Mouse (Mus musculus) midbrain, embryonic 13.5 days (tissue): ENCODE results near the gene Krt8. TPM values are rescaled to one million over a fixed set of nuclear protein-coding genes. Genes with fewer than 3 reads are reported as not detected.

Experiments used
- ATAC-seq: fragments of 200-750 bp; cut with Nextera tagmentation; 2 replicates; pipeline ENCODE4 v1.8.0; 2017; ENCODE audit warnings: mild to moderate bottlenecking, moderate TSS enrichment, moderate library complexity
- H3K27ac ChIP-seq: fragments of 300-500 bp; sonication (generic); 2 replicates; pipeline ENCODE4 v1.5.1; 2015; ENCODE audit warnings: inconsistent platforms, mild to moderate bottlenecking, moderate library complexity
- H3K27me3 ChIP-seq: fragments of 300-500 bp; sonication (generic); 2 replicates; pipeline ENCODE4 v1.6.1; 2015; ENCODE audit warnings: mild to moderate bottlenecking, inconsistent platforms
- H3K36me3 ChIP-seq: fragments of 300-500 bp; sonication (generic); 2 replicates; pipeline ENCODE4 v1.6.1; 2015; ENCODE audit warnings: mild to moderate bottlenecking, inconsistent platforms
- H3K4me1 ChIP-seq: fragments of 300-500 bp; sonication (generic); replicated peaks from 2 replicates; pipeline ENCODE4 v1.6.1; 2015; ENCODE audit warnings: inconsistent platforms
- H3K4me2 ChIP-seq: fragments of 300-500 bp; sonication (generic); replicated peaks from 2 replicates; pipeline ENCODE4 v1.6.1; 2015; ENCODE audit warnings: moderate library complexity, mild to moderate bottlenecking, inconsistent platforms
- H3K4me3 ChIP-seq: fragments of 300-500 bp; sonication (generic); replicated peaks from 2 replicates; pipeline ENCODE4 v1.5.1; 2015; ENCODE audit warnings: mild to moderate bottlenecking, inconsistent platforms
- H3K9ac ChIP-seq: fragments of 300-500 bp; sonication (generic); replicated peaks from 2 replicates; pipeline ENCODE4 v1.6.1; 2015; ENCODE audit warnings: mild to moderate bottlenecking, inconsistent platforms
- H3K9me3 ChIP-seq: fragments of 300-500 bp; sonication (generic); 2 replicates; pipeline ENCODE4 v1.6.1; 2016; ENCODE audit warnings: mild to moderate bottlenecking, inconsistent platforms
- WGBS: fragments of 180-500 bp; shearing (Covaris S2); methylation state at CpG from one replicate; pipeline ENCODE4 v1.1.7; 2015; 5-methylcytosine and 5-hydroxymethylcytosine counted together
- polyA plus RNA-seq: library from polyadenylated mRNA; unstranded; fragments of >200 nt; fragmentation: Nextera tagmentation; extraction: Ambion mirVana; gene quantifications from 2 replicates; pipeline ENCODE4 v1.2.1, GENCODE M21; 2015

Gene Krt8
- polyA plus RNA-seq, 1 experiment from 2014 or later = 1.6 TPM

DNA sequence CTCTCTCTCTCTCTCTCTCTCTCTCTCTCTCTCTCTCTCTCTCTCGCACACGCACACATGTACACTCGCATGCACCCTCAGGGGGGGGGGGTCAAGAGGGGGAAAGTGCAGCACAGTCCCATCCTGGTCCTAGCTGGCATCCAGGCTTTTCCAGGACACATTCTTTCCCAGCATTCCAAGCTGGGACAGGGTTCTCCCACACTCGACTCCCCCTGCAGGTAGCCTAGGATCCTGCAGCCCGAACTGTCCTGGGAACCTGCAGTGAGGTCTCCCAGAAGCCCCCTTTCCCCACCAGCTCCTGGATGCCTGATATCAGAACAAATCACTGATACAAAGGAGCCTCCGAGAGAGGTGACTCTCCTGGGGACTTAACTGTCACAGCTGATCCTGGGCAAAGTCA is 33.7 kb downstream of the Krt8 start:
- no peak overlapping the region for H3K9ac ChIP-seq
- no peaks in the 10 kb centered on the region for H3K36me3 ChIP-seq
- H3K4me1 ChIP-seq = 0 out of 2 replicates have a peak, but pooled peaks cover 3% of the 10 kb centered on the region
- no peak overlapping the region for H3K27ac ChIP-seq
- no peaks in the 10 kb centered on the region for H3K9me3 ChIP-seq
- 0 out of 2 replicates have a peak, but pooled peaks cover 4% of the 10 kb centered on the region for H3K27me3 ChIP-seq
- no peak overlapping the region for H3K4me2 ChIP-seq
- H3K4me3 ChIP-seq = no peak overlapping the region
- 0 out of 2 replicates have a peak, but pooled peaks have one; percentile 41 for ATAC-seq
- WGBS = 5% methylated on average over 6 of the region's 6 CpGs

- Histone ChIP-seq H3K27me3 (no peaks in the 10 kb centered on the region), H3K4me3 (no peak overlapping the region), H3K36me3 (no peaks in the 10 kb centered on the region), H3K4me2 (no peak overlapping the region), H3K4me1 (no peaks in the 10 kb centered on the region), H3K27ac (no peak overlapping the region), H3K9me3 (no peaks in the 10 kb centered on the region), H3K9ac (no peak overlapping the region)
- 85% methylated on average over 8 of the region's 8 CpGs for WGBS
- no peak for ATAC-seq
Observed at GRCm38 (mm10) chr15:101966808-101967207, 37.5 kb downstream of the Krt8 start.

GRCm38 (mm10) chr15:101958891-101959290 is 45.4 kb downstream of the Krt8 start:
- no peak overlapping the region for H3K4me3 ChIP-seq

DNA sequence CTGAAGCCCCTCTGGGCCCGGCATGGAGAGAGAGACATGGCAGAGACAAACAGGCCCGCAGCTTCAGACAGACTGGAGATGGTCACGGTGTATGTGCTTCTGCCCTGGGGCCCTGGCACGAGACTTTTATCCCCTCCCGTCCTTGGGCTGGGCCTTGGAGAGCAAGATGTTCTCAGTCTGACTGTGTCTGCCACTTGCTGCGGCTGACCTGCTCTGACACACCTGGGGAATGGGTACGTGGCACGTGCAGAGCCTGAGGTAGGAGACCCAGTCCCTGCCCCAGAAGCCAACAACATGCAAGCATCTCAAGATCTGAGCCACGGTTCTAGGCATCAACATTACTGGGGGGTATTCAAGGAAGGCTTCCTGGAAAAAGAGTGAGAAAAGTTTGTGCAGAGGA is 50.1 kb downstream of the Krt8 start, which contains the start of gene Krt78:
Gene Krt78, minus strand, starts transcription at position 101 of the 400 bp plus-strand sequence.
- no peak for ATAC-seq
- H3K4me3 ChIP-seq = no peak within 1 kb of the TSS
- no peaks in the 10 kb centered on the region for H3K27me3 ChIP-seq
- no peak within 1 kb of the TSS for H3K4me2 ChIP-seq
- H3K4me1 ChIP-seq = no peaks in the 10 kb centered on the region
- no peaks in the 10 kb centered on the region for H3K9me3 ChIP-seq
- no peak within 1 kb of the TSS for H3K27ac ChIP-seq
- H3K36me3 ChIP-seq = no peaks in the 10 kb centered on the region
- no peak within 1 kb of the TSS for H3K9ac ChIP-seq
- WGBS = 86% methylated on average over 9 of the region's 9 CpGs

More at GRCm38 (mm10) chr15:101958891-101959290, 45.4 kb downstream of the Krt8 start:
- Histone ChIP-seq H3K4me1 (no peaks in the 10 kb centered on the region), H3K27ac (no peak overlapping the region), H3K4me2 (no peak overlapping the region), H3K9me3 (no peaks in the 10 kb centered on the region), H3K9ac (no peak overlapping the region), H3K27me3 (no peaks in the 10 kb centered on the region), H3K36me3 (no peaks in the 10 kb centered on the region)
- WGBS = 78% methylated on average over 3 of the region's 3 CpGs
- no peak for ATAC-seq

DNA sequence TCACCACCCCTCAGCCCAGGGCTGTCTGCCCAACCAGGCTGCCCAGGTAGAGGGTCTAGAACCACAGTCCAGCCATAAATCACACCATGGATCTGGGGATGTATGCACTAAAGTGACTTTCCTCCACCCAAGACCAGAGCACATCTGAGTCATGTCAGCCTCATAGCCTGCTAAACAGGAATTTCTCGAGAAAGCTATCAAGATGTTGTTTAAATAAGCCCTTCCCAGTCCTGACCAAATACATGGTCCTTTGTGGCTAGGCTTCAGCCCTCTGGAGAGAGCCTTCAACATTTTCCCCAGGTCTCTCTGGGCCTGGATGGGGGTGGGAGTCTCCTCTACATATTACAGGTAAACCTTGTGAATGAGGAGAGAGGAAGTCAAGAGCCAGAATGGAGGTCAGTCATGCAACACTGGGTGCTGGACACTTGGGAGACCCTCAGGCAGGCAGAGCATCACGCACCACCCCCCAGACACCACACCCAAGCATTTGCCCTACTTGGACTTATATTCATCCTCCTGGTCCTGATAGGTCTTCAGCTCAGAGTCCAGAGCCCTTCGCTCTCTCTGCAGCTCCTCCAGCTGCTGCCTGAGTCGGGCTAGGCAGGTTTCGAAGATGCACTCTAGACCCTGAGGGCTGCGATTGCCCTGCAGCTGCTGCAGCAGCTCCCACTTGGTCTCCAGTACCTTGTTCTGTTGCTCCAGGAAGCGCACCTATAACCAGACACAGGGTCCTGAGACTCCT is 51.4 kb downstream of the Krt8 start:
- Histone ChIP-seq H3K4me2 (no peak overlapping the region), H3K4me1 (no peaks in the 10 kb centered on the region), H3K9me3 (no peaks in the 10 kb centered on the region), H3K9ac (no peak overlapping the region), H3K27me3 (no peaks in the 10 kb centered on the region), H3K27ac (no peak overlapping the region), H3K36me3 (no peaks in the 10 kb centered on the region), H3K4me3 (no peak overlapping the region)
- ATAC-seq = no peak
- 90% methylated on average over 7 of the region's 7 CpGs for WGBS

Other genes with a start within 250 kb of the Krt8 start
- gene Krt72, start 218.0 kb downstream of the Krt8 start, polyA plus RNA-seq = not detected in 2 replicates
- gene Krt73, start 202.1 kb downstream of the Krt8 start, polyA plus RNA-seq = 0.50 and 1.0 TPM in 2 replicates
- gene Krt2, start 186.3 kb downstream of the Krt8 start, polyA plus RNA-seq = not detected in 2 replicates
- gene Krt1, start 153.7 kb downstream of the Krt8 start, polyA plus RNA-seq = 4.2 and 4.7 TPM in 2 replicates
- 0.15 TPM in 1 of 2 replicates, not detected in the other for gene Krt77, start 134.8 kb downstream of the Krt8 start, polyA plus RNA-seq
- gene Krt76, start 111.6 kb downstream of the Krt8 start, polyA plus RNA-seq = not detected in 2 replicates
- gene Krt4, start 79.7 kb downstream of the Krt8 start, polyA plus RNA-seq = 0.26 TPM in 1 of 2 replicates, not detected in the other
- gene Krt79, start 64.2 kb downstream of the Krt8 start, polyA plus RNA-seq = 0.15 TPM in 1 of 2 replicates, not detected in the other
- gene Krt78, start 50.2 kb downstream of the Krt8 start, polyA plus RNA-seq = not detected in 2 replicates
- 1.2 and 2.5 TPM in 2 replicates for gene Krt18, start 23.7 kb upstream of the Krt8 start, polyA plus RNA-seq
- 89.9 and 91.2 TPM in 2 replicates for gene Eif4b, start 69.3 kb upstream of the Krt8 start, polyA plus RNA-seq
- gene Tns2, start 95.9 kb upstream of the Krt8 start, polyA plus RNA-seq = 6.1 and 6.9 TPM in 2 replicates
- gene Spryd3, start 131.8 kb upstream of the Krt8 start, polyA plus RNA-seq = 38.0 and 38.5 TPM in 2 replicates
- gene Igfbp6, start 139.9 kb upstream of the Krt8 start, polyA plus RNA-seq = 0.72 and 0.81 TPM in 2 replicates
- not detected in 2 replicates for gene Soat2, start 146.0 kb upstream of the Krt8 start, polyA plus RNA-seq
- 81.1 and 83.0 TPM in 2 replicates for gene Zfp740, start 198.8 kb upstream of the Krt8 start, polyA plus RNA-seq
- gene Csad, start 200.2 kb upstream of the Krt8 start, polyA plus RNA-seq = 37.9 and 40.2 TPM in 2 replicates
- gene Itgb7, start 227.5 kb upstream of the Krt8 start, polyA plus RNA-seq = 0.71 and 0.82 TPM in 2 replicates